29 mouse cellular contexts compared by ENCODE assay signal in the genomic region with DNA sequence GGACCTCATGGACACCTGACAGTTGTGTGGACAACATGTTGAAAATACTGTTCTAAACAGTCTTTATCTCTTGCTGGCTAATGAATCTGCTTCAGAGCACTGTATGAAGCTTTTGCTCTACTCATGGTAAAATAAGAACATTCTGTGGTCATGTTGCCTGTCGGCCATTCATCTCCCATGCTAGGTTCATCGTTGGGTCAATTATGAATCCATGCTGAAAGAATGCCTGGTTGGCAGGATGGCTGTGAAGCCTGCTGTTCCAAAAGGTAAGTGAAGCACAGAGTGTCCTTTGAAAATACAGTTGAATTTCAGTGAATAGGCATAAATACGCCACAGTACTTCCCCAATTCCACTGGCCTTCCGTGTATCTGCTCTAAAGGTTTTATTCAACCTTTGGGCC. TPM values are rescaled to one million over a fixed set of nuclear protein-coding genes. Genes with fewer than 3 reads are reported as not detected.
DNase-seq lines count a peak whose midpoint lies in the region; ATAC-seq and TF ChIP-seq lines count a peak whose summit lies in the region.
"Had no signal": no experiment of that assay in that cellular context is flagged by ENCODE, and none has a peak within 500 bp of the region (broad histone marks: within the 10 kb centered on the region; RNA-seq: fewer than 3 reads in every experiment).

No protein-coding gene starts in this region.

- no peak for TF ChIP-seq CTCF in Patski (IDR thresholded peaks at IDR 0.05)

- peak; percentile 82 for DNase-seq in 3T3-L1 (ENCODE audit: low read depth, low spot score)
- peak; percentile 88 for DNase-seq in Muller cell, postnatal 12 days (ENCODE audit: inconsistent ontology term)
- DNase-seq in NIH3T3 (ENCODE audit: low read depth): peak; percentile 66
- peak; percentile 27 for DNase-seq in Patski (ENCODE audit: low read depth, low spot score)
- no peak for DNase-seq in heart, postnatal 4 days
- DNase-seq in left cerebral cortex, postnatal 25 days (ENCODE audit: low spot score in 2 of 2): no peak
- DNase-seq in frontal cortex, postnatal 36 days (ENCODE audit: low spot score in 2 of 2): no peak
- DNase-seq: adrenal gland, adult 2 months; adrenal gland, adult 8-10 months; adrenal gland, postnatal 10 days; adrenal gland, postnatal 14 days; adrenal gland, postnatal 25 days; adrenal gland, postnatal 36 days; B cell, adult 2 months; cerebellum, adult 11 months; cerebellum, adult 11-12 months; cerebellum, adult 18-20 months; cerebellum, adult 2 months; cerebellum, adult 8-10 months; cerebellum, adult 9-10 months; cerebellum, adult 9-11 months had no signal

- POLR2A ChIA-PET in Patski (lab: Charles Lee): no interaction called here

- H3K27me3 ChIP-seq in Patski: no peaks in the 10 kb centered on the region
- H3K27me3 ChIP-seq: CH12.LX had no signal

- CTCF ChIA-PET in Patski (lab: Charles Lee): no interaction called here

- intact Hi-C loops in left cerebral cortex, postnatal 25 days (cut with DNase I): no loop called here

- in situ Hi-C loops in Patski (cut with MboI; ENCODE audit: low pct_unique_long_range_greater_than_20kb): no loop called here

- ATAC-seq in Patski: peak; percentile 42
- no peak for ATAC-seq in cerebellum, adult (ENCODE audit: insufficient number of reproducible peaks, low FRiP score, low TSS enrichment)
- ATAC-seq: activated CD4-positive, CD25-positive, alpha-beta regulatory T cell, adult 4 months; CD4-positive, CD25-positive, alpha-beta regulatory T cell, adult 4 months had no signal

RNA-seq across cellular contexts. Expression of gene Cyb5r4, which starts 10.4 kb away (rescaled TPM):
- 44.8 TPM for polyA plus RNA-seq in Patski (2021)
- 10 to 100 TPM; 27.6 to 29.8 TPM for total RNA-seq in heart, postnatal 4 days (2021)
- 10 to 100 TPM; 40.6 to 41.1 TPM for total RNA-seq in left cerebral cortex, postnatal 25 days (2021)

RNA-seq across cellular contexts. Expression of gene Ripply2, which starts 16.9 kb away (rescaled TPM):
- polyA plus RNA-seq in Patski (2021): not detected
- not detected for total RNA-seq in heart, postnatal 4 days (2021)
- 1 to 10 TPM; 6.9 to 9.2 TPM for total RNA-seq in left cerebral cortex, postnatal 25 days (2021)
- total RNA-seq: adrenal gland, postnatal 14 days; CH12.LX; ES-E14; G1E; MEL had no signal
- polyA plus RNA-seq: activated CD4-positive, CD25-positive, alpha-beta regulatory T cell, adult 4 months; C2C12; CD4-positive, CD25-positive, alpha-beta regulatory T cell, adult 4 months; G1E had no signal

Comparison
In these comparisons a context has a peak if more than half of its experiments do, and no peak if none do; other contexts are left out.
1. DNase-seq: peak in 3T3-L1 (single experiment), Muller cell, postnatal 12 days (single experiment), NIH3T3 (single experiment) and Patski (single experiment); none in heart, postnatal 4 days (single experiment), left cerebral cortex, postnatal 25 days (0 of 2) and frontal cortex, postnatal 36 days (0 of 2).
2. RNA of gene Ripply2, which starts 16.9 kb away (total RNA-seq): 6.9 to 9.2 TPM in left cerebral cortex, postnatal 25 days; not detected in heart, postnatal 4 days; every median in the first group is over 4 times any median in the second.